Mouse (Mus musculus) limb, embryonic 14.5 days (tissue): Measurements from ENCODE around the gene Syvn1. TPM values are rescaled to one million over a fixed set of nuclear protein-coding genes. Genes with fewer than 3 reads are reported as not detected.

Experiments
- ATAC-seq: fragments of 200-750 bp; cut with Nextera tagmentation; 2 replicates; pipeline ENCODE4 v1.8.0; 2017; ENCODE audit warnings: low read depth, moderate number of reproducible peaks, moderate TSS enrichment; ENCODE audit not compliant: low FRiP score
- DNase-seq: peaks from one replicate; pipeline ENCODE4 v3.0.0-alpha.2; 2015; ENCODE audit warnings: low spot score
- H3K27ac ChIP-seq: fragments of 300-500 bp; sonication (generic); replicated peaks from 2 replicates; pipeline ENCODE4 v1.5.1; 2014; ENCODE audit warnings: low read depth, mild to moderate bottlenecking, low read length, moderate library complexity, mixed read lengths
- H3K27me3 ChIP-seq: fragments of 300-500 bp; sonication (generic); 2 replicates; pipeline ENCODE4 v1.6.1; 2014; ENCODE audit warnings: low read length, mixed read lengths; ENCODE audit not compliant: control insufficient read depth, insufficient read depth
- H3K36me3 ChIP-seq: fragments of 300-500 bp; sonication (generic); 2 replicates; pipeline ENCODE4 v1.6.1; 2014; ENCODE audit warnings: mild to moderate bottlenecking, low read length, moderate library complexity, mixed read lengths; ENCODE audit not compliant: control insufficient read depth, insufficient read depth
- H3K4me1 ChIP-seq: fragments of 300-500 bp; sonication (generic); 2 replicates; pipeline ENCODE4 v1.6.1; 2014; ENCODE audit warnings: antibody characterized with exemption, low read length, mixed read lengths; ENCODE audit not compliant: control insufficient read depth, insufficient read depth
- H3K4me2 ChIP-seq: fragments of 300-500 bp; sonication (generic); replicated peaks from 2 replicates; pipeline ENCODE4 v1.6.1; 2014; ENCODE audit warnings: low read depth, mild to moderate bottlenecking, low read length, moderate library complexity; ENCODE audit not compliant: severe bottlenecking
- H3K4me3 ChIP-seq: fragments of 300-500 bp; sonication (generic); replicated peaks from 2 replicates; pipeline ENCODE4 v1.5.1; 2014; ENCODE audit warnings: low read length
- H3K9ac ChIP-seq: fragments of 300-500 bp; sonication (generic); 2 replicates; pipeline ENCODE4 v1.6.1; 2014; ENCODE audit warnings: mild to moderate bottlenecking, low read depth, low read length, moderate library complexity; ENCODE audit not compliant: severe bottlenecking
- H3K9me3 ChIP-seq: fragments of 300-500 bp; sonication (generic); 2 replicates; pipeline ENCODE4 v1.6.1; 2016; ENCODE audit warnings: low read length; ENCODE audit not compliant: control insufficient read depth
- POLR2A ChIP-seq: fragments of 200-500 bp; IDR thresholded peaks from 2 replicates; pipeline ENCODE4 v1.8.0; 2012; ENCODE audit warnings: inconsistent platforms, mild to moderate bottlenecking, moderate library complexity, borderline replicate concordance; ENCODE audit not compliant: insufficient read depth, insufficient read length; ENCODE audit errors: extremely low read depth
- WGBS: fragments of 180-500 bp; shearing (Covaris S2); extraction: QIAGEN DNeasy Blood & Tissue Kit; methylation state at CpG from one replicate; pipeline ENCODE4 v1.1.7; 2014; 5-methylcytosine and 5-hydroxymethylcytosine counted together
- polyA plus RNA-seq, 2 experiments: library from polyadenylated mRNA; depleted of rRNA in 1 of 2; stranded (reverse) in 1 of 2; unstranded in 1 of 2; fragments of >200 nt; fragmentation: Nextera tagmentation in 1 of 2; extraction: Ambion mirVana in 1 of 2; gene quantifications; 2 replicates each; pipeline versions ENCODE4 v1.2.1 to v1.2.3; 2012 to 2014

Gene Syvn1
- polyA plus RNA-seq, 2 experiments = 31.5 to 49.2 TPM

GRCm38 (mm10) chr19:6057313-6058096 lies 11.1 kb downstream of the Syvn1 start, which contains the start of the genes Mrpl49 and Fau:
Mrpl49 (minus strand) TSS chr19:6057785.
Fau (plus strand) TSS chr19:6057844.
- WGBS = under 1% methylated on average over 58 of the region's 63 CpGs
- H3K27ac ChIP-seq = peak within 1 kb of the TSS; percentile 73
- peak; percentile 97 for DNase-seq
- peak; percentile 82; the same call in 1 of the 2 replicates for TF ChIP-seq POLR2A
- ATAC-seq = peak; percentile 88
- peak within 1 kb of the TSS; percentile 80 for H3K4me2 ChIP-seq
- H3K9ac ChIP-seq = peak within 1 kb of the TSS; percentile 76
- H3K36me3 ChIP-seq = peaks cover 47% of the 10 kb centered on the region
- H3K4me1 ChIP-seq = peaks cover 18% of the 10 kb centered on the region
- H3K4me3 ChIP-seq = peak within 1 kb of the TSS; percentile 89
- H3K27me3 ChIP-seq = no peaks in the 10 kb centered on the region
- H3K9me3 ChIP-seq = no peaks in the 10 kb centered on the region

- ATAC-seq (no peak), DNase-seq (no peak)
- no peaks in the 10 kb centered on the region for H3K9me3 ChIP-seq
- H3K4me3 ChIP-seq = peak overlapping the region; percentile 89
- H3K4me2 ChIP-seq = peak overlapping the region; percentile 80
- H3K4me1 ChIP-seq = peaks cover 22% of the 10 kb centered on the region
- TF ChIP-seq POLR2A = no peak
- peaks cover 37% of the 10 kb centered on the region for H3K36me3 ChIP-seq
- H3K27me3 ChIP-seq = no peaks in the 10 kb centered on the region
- H3K9ac ChIP-seq = peak overlapping the region; percentile 76
- 29% methylated on average over 5 of the region's 5 CpGs for WGBS
- H3K27ac ChIP-seq = no peak overlapping the region
Measured at GRCm38 (mm10) chr19:6058513-6058912, 12.1 kb downstream of the Syvn1 start.

DNA sequence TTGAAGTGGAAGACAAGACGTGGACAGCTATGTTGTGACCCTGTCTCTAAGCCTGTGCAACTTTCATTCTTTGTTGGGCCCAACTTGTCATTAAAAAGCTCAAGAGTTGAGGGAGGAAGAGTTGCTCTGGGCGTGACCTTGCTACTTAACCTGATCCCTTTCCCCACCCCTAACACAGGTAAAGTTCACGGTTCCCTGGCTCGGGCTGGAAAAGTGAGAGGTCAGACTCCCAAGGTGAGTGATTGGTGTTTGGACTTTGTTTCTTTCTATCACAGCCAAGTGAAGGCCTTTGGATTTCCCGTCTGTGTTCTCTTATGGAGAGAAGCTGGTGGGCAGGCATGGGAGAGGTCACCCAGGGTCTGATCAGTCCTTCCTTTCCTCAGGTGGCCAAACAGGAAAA lies 12.6 kb downstream of the Syvn1 start:
- H3K4me2 ChIP-seq = peak overlapping the region; percentile 80
- H3K27me3 ChIP-seq = no peaks in the 10 kb centered on the region
- peaks cover 22% of the 10 kb centered on the region for H3K4me1 ChIP-seq
- H3K9ac ChIP-seq = peak overlapping the region; percentile 16; the same call in 1 of the 2 replicates
- DNase-seq (no peak), ATAC-seq (no peak)
- no peak for TF ChIP-seq POLR2A
- H3K9me3 ChIP-seq = no peaks in the 10 kb centered on the region
- WGBS = 82% methylated on average over 5 of the region's 5 CpGs
- peaks cover 33% of the 10 kb centered on the region for H3K36me3 ChIP-seq
- H3K4me3 ChIP-seq = peak overlapping the region; percentile 89
- no peak overlapping the region for H3K27ac ChIP-seq

DNA sequence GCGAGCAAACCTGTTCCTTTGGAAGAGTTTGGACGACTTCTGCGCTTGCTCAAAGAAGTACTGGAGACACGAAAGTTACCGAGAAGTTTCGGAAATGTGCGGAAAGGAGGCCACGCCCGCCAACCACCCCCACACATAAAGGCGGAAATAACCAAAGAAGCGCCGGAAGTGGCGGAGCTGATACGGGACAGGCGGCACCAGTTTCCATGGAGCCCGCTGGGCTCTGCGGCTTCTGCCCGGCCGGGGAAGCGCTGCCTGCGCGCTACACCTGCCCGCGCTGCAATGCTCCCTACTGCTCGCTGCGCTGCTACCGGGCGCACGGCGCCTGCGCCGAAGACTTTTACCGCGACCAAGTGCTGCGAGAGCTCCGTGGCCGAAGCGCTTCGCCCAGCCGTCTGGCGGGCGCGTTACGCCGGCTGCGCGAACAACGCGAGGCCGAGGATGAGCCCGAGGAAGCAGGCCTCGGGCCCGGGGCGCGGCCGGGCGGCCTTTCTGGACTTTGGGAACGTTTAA lies 14.7 kb downstream of the Syvn1 start, which contains the start of gene Znhit2:
Gene Znhit2, plus strand, starts transcription at position 172 of the 513 bp plus-strand sequence.
- peak within 1 kb of the TSS; percentile 91 for H3K27ac ChIP-seq
- TF ChIP-seq POLR2A = 0 out of 2 replicates have a peak, but pooled peaks have one; percentile 37
- under 1% methylated on average over 55 of the region's 58 CpGs for WGBS

GRCm38 (mm10) chr19:6061641-6062302 lies 15.4 kb downstream of the Syvn1 start:
- ATAC-seq (no peak), DNase-seq (no peak)
- Histone ChIP-seq H3K4me3 (peak overlapping the region; percentile 83), H3K4me1 (peaks cover 24% of the 10 kb centered on the region), H3K27ac (peak overlapping the region; percentile 91), H3K4me2 (peak overlapping the region; percentile 98), H3K27me3 (no peaks in the 10 kb centered on the region), H3K36me3 (peaks cover 18% of the 10 kb centered on the region; the same call in 1 of the 2 replicates), H3K9ac (peak overlapping the region; percentile 90), H3K9me3 (no peaks in the 10 kb centered on the region)
- TF ChIP-seq POLR2A = no peak
- WGBS = under 1% methylated on average over 36 of the region's 44 CpGs

More for the DNA sequence above, 14.7 kb downstream of the Syvn1 start, which contains the start of gene Znhit2:
- Histone ChIP-seq H3K4me1 (peaks cover 22% of the 10 kb centered on the region), H3K4me2 (peak within 1 kb of the TSS; percentile 98), H3K27me3 (no peaks in the 10 kb centered on the region), H3K36me3 (peaks cover 18% of the 10 kb centered on the region; the same call in 1 of the 2 replicates), H3K9ac (peak within 1 kb of the TSS; percentile 90), H3K4me3 (peak within 1 kb of the TSS; percentile 83), H3K9me3 (no peaks in the 10 kb centered on the region)
- ATAC-seq (peak; percentile 76), DNase-seq (peak; percentile 97)
